Mouse (Mus musculus) lung, adult 2 months (tissue): Measurements from ENCODE around the gene Sfxn2.

ENCODE experiments used
- CTCF ChIP-seq: fragments of 200-500 bp; IDR thresholded peaks from 2 replicates; pipeline ENCODE4 v1.5.1; 2011; ENCODE audit warnings: mild to moderate bottlenecking, low read length, control low read depth; ENCODE audit not compliant: insufficient read depth
- POLR2A ChIP-seq: fragments of 200-500 bp; IDR thresholded peaks from 2 replicates; pipeline ENCODE4 v1.6.1; 2011; ENCODE audit warnings: low read depth, mild to moderate bottlenecking, control low read depth, low read length, borderline replicate concordance; ENCODE audit errors: extremely low read depth

- no peak for TF ChIP-seq CTCF
- no peak for TF ChIP-seq POLR2A
Measured at GRCm38 (mm10) chr19:46641420-46642085, 68.4 kb downstream of the Sfxn2 start.
